Mouse (Mus musculus) lung, adult 2 months (tissue): Measurements from ENCODE around the gene Rap1a. TPM values are rescaled to one million over a fixed set of nuclear protein-coding genes. Genes with fewer than 3 reads are reported as not detected.

Experiments
- DNase-seq: peaks from one replicate; pipeline ENCODE4 v3.0.0; 2022
- H3K4me1 ChIP-seq: fragments of 200-500 bp; 2 replicates; pipeline ENCODE4 v1.6.1; 2011; ENCODE audit warnings: low read length; ENCODE audit not compliant: control insufficient read depth, insufficient read depth
- H3K4me3 ChIP-seq: fragments of 200-500 bp; replicated peaks from 2 replicates; pipeline ENCODE3; 2011; ENCODE audit warnings: low read depth, mild to moderate bottlenecking, control low read depth, low read length; ENCODE audit errors: extremely low read depth
- CTCF ChIP-seq: fragments of 200-500 bp; IDR thresholded peaks from 2 replicates; pipeline ENCODE4 v1.5.1; 2011; ENCODE audit warnings: mild to moderate bottlenecking, low read length, control low read depth; ENCODE audit not compliant: insufficient read depth
- POLR2A ChIP-seq: fragments of 200-500 bp; IDR thresholded peaks from 2 replicates; pipeline ENCODE4 v1.6.1; 2011; ENCODE audit warnings: low read depth, mild to moderate bottlenecking, control low read depth, low read length, borderline replicate concordance; ENCODE audit errors: extremely low read depth
- WGBS: fragments of 180-500 bp; shearing (Covaris S2); methylation state at CpG from one replicate; pipeline ENCODE4 v1.1.7; 2018; 5-methylcytosine and 5-hydroxymethylcytosine counted together
- polyA plus RNA-seq: library from polyadenylated mRNA; depleted of rRNA; stranded (reverse); fragments of >200 nt; gene quantifications from 2 replicates; pipeline ENCODE4 v1.2.3, GENCODE M21; 2012

Gene Rap1a
- polyA plus RNA-seq, 1 experiment: 18.1 TPM

GRCm38 (mm10) chr3:105721681-105722201 is 79.4 kb downstream of the Rap1a start:
- TF ChIP-seq POLR2A (no peak), CTCF (no peak)
- 57% methylated on average over 2 of the region's 2 CpGs for WGBS
- DNase-seq: no peak
- H3K4me1 ChIP-seq: no peaks in the 10 kb centered on the region
- H3K4me3 ChIP-seq: no peak overlapping the region

- 69% methylated on average over 4 of the region's 4 CpGs for WGBS
- no peak for DNase-seq
Measured at GRCm38 (mm10) chr3:105720514-105720913, 80.6 kb downstream of the Rap1a start.

GRCm38 (mm10) chr3:105719979-105720378 is 81.2 kb downstream of the Rap1a start:
- no peak for TF ChIP-seq CTCF
- no peak for TF ChIP-seq POLR2A
- WGBS: 69% methylated on average over 4 of the region's 4 CpGs
- Histone ChIP-seq H3K4me3 (no peak overlapping the region), H3K4me1 (no peaks in the 10 kb centered on the region)
- no peak for DNase-seq

More at GRCm38 (mm10) chr3:105720514-105720913, 80.6 kb downstream of the Rap1a start:
- Histone ChIP-seq H3K4me3 (no peak overlapping the region), H3K4me1 (no peaks in the 10 kb centered on the region)
- TF ChIP-seq POLR2A (no peak), CTCF (no peak)

GRCm38 (mm10) chr3:105718746-105719145 is 82.4 kb downstream of the Rap1a start:
- 47% methylated on average over 4 of the region's 4 CpGs for WGBS
- TF ChIP-seq POLR2A: no peak
- TF ChIP-seq CTCF: no peak
- H3K4me3 ChIP-seq: no peak overlapping the region
- H3K4me1 ChIP-seq: no peaks in the 10 kb centered on the region
- no peak for DNase-seq

GRCm38 (mm10) chr3:105717856-105718555 is 83.1 kb downstream of the Rap1a start:
- TF ChIP-seq POLR2A: no peak
- TF ChIP-seq CTCF: no peak
- H3K4me3 ChIP-seq: no peak overlapping the region
- DNase-seq: no peak
- 68% methylated on average over 11 of the region's 11 CpGs for WGBS
- H3K4me1 ChIP-seq: no peaks in the 10 kb centered on the region

- TF ChIP-seq POLR2A (no peak), CTCF (no peak)
- Histone ChIP-seq H3K4me3 (no peak overlapping the region), H3K4me1 (no peaks in the 10 kb centered on the region)
- DNase-seq: no peak
- WGBS: 66% methylated on average over 18 of the region's 18 CpGs
Measured at GRCm38 (mm10) chr3:105716353-105717000, 84.7 kb downstream of the Rap1a start.

GRCm38 (mm10) chr3:105714820-105715167 is 86.3 kb downstream of the Rap1a start:
- H3K4me1 ChIP-seq: 0 out of 2 replicates have a peak, but pooled peaks cover 2% of the 10 kb centered on the region
- DNase-seq: no peak
- H3K4me3 ChIP-seq: no peak overlapping the region
- TF ChIP-seq CTCF (no peak), POLR2A (no peak)

GRCm38 (mm10) chr3:105714091-105714819 is 86.9 kb downstream of the Rap1a start:
- TF ChIP-seq CTCF (no peak), POLR2A (no peak)
- WGBS: 43% methylated on average over 8 of the region's 8 CpGs
- no peak overlapping the region for H3K4me3 ChIP-seq

GRCm38 (mm10) chr3:105712827-105713226 is 88.3 kb downstream of the Rap1a start:
- H3K4me3 ChIP-seq: no peak overlapping the region
- DNase-seq: no peak
- TF ChIP-seq POLR2A (no peak), CTCF (no peak)
- peaks cover 2% of the 10 kb centered on the region; the same call in 1 of the 2 replicates for H3K4me1 ChIP-seq

More at GRCm38 (mm10) chr3:105714091-105714819, 86.9 kb downstream of the Rap1a start:
- H3K4me1 ChIP-seq: peaks cover 2% of the 10 kb centered on the region; the same call in 1 of the 2 replicates
- no peak for DNase-seq

GRCm38 (mm10) chr3:105711741-105712140 is 89.4 kb downstream of the Rap1a start:
- Histone ChIP-seq H3K4me3 (no peak overlapping the region), H3K4me1 (peaks cover 2% of the 10 kb centered on the region; the same call in 1 of the 2 replicates)
- TF ChIP-seq CTCF (no peak), POLR2A (no peak; the same call in 1 of the 2 replicates)
- no peak for DNase-seq
- 54% methylated on average over 7 of the region's 7 CpGs for WGBS
